Mouse (Mus musculus): ENCODE measurements around the gene Armc12.

DNA sequence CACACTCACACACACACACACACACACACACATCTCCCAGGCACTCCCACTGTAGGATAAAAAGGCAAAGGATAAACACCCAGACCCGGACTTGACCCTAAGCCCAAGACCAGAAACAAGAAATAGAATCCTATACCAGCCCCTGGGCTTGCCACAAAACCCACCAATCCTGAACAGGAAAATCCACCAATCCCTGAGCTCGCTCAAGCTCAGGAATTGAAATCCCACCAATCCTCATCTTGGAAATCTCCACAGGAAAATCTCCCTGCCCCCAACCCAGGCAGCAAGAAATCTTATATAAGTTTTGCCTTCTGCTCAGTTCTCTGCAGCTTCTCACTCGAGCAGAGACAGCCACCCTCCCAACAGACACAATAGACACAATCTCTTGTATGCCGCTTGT is 1.5 kb upstream of the Armc12 start:
- TF ChIP-seq CTCF (IDR thresholded peaks at IDR 0.05; ENCODE audit: low read depth) (no peak), EP300 (optimal IDR thresholded peaks at IDR 0.05) (no peak)

Measured in stomach, postnatal 0 days (tissue).